Mouse (Mus musculus): ENCODE results near the gene Prap1. TPM values are rescaled to one million over a fixed set of nuclear protein-coding genes. Genes with fewer than 3 reads are reported as not detected.
"Not testable (repeated sequence)": the region's sequence is repeated elsewhere in the genome, so short reads cannot be mapped to it uniquely, and the experiment has no call there.

The Prap1 gene
- total RNA-seq, 4 experiments from 2014 or later: not detected

- no peak for DNase-seq
Observed at GRCm38 (mm10) chr7:140090601-140091000, 2.6 kb upstream of the Prap1 start.

- DNase-seq: no peak
Observed at GRCm38 (mm10) chr7:140094954-140095353, 1.8 kb downstream of the Prap1 start.

DNA sequence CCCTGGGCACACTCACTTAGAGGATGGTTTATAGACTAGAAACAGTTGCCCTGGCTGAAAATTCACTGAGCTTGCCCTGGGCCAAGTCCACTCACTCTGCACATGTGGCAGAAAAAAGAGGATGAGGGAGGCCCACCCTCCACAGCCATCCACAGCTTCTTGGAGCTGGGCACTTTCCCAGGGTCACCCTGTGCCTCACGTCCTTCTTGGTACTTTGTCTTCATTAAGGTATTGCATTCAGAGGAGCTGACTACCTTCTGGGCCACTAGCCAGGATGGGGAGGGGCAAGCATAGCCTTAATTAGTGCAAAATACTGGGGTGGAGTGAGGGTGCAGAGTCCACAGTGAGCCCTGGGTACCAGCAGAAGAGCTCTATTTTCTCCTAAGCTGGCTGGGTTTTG lies 2.4 kb downstream of the Prap1 start:
- no peak for DNase-seq

DNA sequence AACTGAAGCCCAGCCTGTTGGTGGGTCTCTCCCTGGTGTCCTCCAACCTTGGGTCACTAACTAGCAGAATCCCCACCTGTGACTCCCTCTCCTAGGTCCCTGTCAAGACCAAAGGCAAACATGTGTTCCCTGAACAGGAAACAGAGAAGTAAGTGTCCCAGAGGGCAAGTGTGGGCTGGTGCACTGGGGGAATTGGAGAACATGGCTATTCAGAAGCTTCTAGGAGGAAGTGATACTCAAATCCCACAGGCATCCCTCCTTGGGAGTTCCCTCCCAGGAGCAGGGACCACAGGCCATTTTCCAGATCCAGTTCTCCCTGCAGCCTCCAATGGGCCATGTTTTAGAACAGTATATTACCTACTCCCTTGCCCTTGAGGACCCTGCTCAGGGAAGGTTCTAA lies 2.9 kb downstream of the Prap1 start:
- DNase-seq: no peak

DNA sequence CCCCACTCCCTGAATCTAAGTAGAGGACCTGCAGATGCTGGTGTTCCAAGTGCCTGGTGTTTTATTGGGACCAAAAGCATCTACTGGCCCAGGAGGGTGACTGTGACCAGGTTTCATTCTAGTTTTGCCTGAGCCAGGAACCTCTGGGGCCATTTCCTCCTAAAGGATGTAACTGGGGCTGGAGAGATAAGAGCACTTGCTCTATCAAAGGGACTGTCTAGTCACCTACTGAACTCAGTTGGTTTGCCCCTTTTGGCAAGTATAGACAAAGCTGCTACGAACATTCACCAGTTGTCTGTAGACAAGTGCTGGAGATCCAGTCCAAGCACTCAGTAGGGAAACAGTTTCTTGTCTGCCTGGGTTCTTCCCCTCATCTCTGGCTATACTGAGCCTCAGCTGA lies 5.3 kb downstream of the Prap1 start:
- no peak for DNase-seq

- no peak for DNase-seq
Observed at GRCm38 (mm10) chr7:140101498-140101897, 8.3 kb downstream of the Prap1 start.

GRCm38 (mm10) chr7:140101993-140102860 lies 9.0 kb downstream of the Prap1 start, which contains the start of gene Fuom:
Gene Fuom (minus strand): TSS chr7:140102441.
- DNase-seq: peak; percentile 94

DNA sequence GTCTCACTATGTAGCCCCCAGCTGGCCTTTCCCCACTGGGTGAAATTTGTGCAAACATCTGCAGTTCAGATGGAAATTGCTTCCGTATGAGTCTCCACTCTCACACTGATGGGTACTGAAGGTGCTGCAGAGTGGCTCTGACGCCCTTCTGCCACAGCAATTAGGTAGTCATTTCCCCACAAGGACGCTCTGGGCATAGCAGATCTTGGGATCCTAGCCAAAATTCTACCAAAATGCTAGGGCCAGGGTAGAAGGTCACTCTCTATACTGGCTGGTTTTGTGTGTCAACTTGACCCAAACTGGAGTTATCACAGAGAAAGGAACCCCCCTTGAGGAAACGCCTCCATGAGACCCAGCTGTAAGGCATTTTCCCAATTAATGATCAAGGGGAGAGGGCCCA lies 10.8 kb downstream of the Prap1 start:
- DNase-seq: peak; percentile 70

GRCm38 (mm10) chr7:140111943-140112342 lies 18.7 kb downstream of the Prap1 start:
- DNase-seq: no peak

DNA sequence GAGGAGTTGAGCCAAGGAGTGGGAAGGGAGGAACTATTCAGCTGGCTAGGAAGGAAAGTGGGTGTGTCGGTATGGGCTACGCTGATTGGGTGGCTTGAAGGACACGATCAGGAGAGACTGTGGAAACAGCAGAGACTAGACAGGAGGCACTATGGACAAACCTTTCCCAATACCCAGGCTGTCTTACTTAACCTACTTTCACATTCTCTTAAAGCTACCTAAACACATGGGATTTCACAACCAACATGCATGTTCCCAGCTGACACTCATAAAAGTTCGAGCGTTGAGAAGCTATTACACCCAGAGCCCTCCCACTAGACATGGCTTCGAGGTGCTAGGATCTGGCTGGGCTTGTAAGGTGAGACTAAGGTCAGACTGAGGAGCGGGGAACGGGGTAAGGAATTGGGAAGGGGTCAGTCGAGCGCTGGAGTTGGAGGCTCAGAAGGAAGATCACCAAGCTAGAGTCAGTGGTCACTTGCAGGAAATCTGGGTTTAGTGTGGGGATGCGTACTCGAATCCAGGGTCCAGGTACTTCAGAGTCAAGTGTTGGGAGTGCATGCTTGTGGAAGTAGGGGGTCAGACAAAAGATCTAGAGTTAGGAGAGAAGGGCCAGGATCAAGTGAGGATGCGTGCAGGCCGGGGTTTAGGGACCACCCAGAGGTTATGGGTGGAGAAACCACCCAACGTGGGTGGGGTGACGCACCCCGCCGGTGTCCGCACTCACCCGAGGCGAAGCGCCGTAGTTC lies 22.6 kb downstream of the Prap1 start, which contains the start of gene Paox:
TSS of gene Paox (plus strand) at position 217 of the 746 bp plus-strand sequence.
- DNase-seq: peak; percentile 78

DNA sequence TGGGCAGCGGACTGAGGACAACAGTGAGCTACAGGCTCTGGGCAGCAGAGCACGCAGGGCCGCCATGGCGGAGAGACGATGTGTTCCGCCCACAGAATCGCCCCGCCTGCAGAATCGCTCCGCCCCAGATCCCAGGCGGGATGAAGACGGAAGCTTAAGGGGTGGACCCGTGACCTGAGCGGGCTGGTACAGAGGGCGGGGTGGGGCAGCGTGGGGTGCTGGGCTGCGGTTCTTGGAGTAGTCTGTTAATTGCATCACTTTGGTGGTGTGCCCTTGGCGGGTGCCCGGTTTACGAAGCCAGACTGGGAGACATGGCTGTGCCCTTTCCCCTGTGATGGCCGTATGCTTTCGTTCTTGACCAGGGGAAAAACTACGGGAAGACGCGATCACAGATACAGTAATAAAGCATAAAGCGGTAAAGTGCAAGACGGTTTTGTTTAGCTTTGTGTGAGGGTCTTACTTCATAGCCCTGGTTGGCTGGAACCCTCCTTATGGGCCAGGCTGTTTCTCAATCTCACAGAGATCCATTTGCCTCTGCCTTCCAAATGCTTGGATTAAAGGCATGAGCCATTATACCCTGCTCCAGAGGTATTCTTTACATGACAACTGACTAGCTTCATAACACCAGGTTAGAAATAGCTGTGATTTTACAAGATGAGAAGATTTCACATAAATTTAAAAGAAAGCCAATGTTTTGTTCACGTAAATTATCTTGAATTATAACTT lies 23.3 kb downstream of the Prap1 start, which contains the start of gene Echs1:
TSS of gene Echs1 (minus strand) at position 148 of the 726 bp plus-strand sequence.
- peak; percentile 93 for DNase-seq

- DNase-seq: no peak
Observed at GRCm38 (mm10) chr7:140120484-140120883, 27.3 kb downstream of the Prap1 start.

- no peak for DNase-seq
Observed at GRCm38 (mm10) chr7:140121338-140121910, 28.2 kb downstream of the Prap1 start.

DNA sequence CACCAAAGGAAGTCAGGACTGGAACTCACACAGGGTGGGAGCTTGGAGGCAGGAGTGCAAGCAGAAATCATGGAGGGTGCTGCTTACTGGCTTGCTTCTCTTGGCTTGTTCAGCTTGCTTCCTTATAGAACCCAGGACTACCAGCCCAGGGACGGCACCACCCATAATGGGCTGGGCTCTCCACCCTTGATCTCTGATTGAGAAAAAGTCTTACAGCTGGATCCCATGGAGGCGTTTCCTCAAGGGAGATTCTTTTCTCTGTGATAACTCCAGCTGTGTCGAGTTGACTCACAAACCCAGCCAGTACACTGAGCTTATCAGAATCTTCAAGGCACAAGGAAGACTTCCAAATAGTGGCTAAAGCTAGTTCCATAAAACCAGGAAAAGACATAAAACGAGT lies 29.6 kb downstream of the Prap1 start:
- DNase-seq: no peak

DNA sequence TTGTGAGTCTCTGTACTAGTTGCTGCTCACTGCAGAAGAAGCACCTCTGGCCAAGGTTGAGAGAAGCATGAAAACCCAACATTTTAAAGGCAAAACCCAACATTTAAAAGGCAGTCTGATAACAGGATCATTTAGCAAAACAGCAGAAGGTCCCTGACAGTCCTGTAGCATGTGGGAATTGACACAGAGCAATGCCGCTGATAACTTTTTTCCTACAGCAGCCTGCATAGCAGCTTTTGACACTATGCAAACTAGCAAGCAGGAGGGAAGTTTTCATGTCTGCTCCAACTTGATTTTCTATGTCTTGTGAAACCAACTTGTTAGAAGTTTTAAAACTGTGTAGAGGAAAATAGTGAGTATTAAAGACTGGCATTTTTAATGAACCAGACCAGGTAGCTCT lies 31.2 kb downstream of the Prap1 start:
- no peak for DNase-seq

DNA sequence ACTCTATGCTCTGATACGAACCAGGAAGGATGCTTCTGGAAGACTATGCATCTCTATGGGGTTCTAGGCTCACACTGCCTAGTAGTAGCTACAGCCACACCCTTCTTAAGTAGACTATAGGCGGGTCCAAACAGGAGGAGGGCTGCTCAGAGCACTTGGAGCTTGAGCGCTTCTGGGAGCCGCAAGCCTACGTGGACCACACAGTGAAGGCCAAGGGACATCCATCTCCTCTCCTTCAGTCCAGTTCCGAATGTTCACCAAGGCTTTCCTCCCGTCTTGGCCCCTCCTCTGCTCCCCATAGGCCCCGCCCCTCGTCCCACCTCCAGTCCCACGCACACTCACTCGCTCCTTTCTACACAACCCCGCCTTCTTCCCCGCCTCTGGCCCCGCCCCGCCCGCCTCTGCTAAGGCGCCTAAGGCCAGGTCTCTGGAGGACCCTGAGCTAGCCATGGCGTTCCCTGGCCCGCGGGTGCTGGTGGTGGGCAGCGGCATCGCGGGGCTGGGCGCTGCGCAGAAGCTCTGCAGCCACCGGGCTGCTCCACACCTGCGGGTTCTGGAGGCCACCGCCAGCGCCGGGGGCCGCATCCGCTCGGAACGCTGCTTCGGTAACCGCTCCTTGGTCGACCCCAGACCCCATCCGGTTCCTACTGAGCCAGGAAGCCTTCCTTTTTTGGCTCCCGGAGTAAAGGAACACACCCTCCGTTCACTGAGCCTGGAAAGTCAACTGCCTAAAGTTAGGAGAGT lies 32.3 kb downstream of the Prap1 start:
- peak; percentile 93 for DNase-seq

DNA sequence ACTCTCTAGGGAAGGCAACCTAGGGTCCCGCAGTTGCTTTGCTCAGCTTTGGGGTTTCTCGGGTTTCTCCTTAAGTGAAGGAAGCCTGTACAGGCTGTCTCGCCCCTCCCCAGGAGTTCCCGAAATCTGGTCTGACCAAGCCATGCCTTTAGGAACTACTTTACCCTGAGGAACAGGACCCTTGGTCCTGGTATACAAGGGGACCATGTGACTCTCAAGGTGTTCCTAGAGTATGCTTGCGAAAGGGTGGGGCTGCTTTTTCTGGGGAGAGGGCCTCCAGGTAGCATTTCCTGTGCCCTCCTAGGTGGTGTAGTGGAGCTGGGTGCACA lies 32.8 kb downstream of the Prap1 start:
- DNase-seq: no peak

- DNase-seq: no peak
Observed at GRCm38 (mm10) chr7:140126934-140127333, 33.7 kb downstream of the Prap1 start.

DNA sequence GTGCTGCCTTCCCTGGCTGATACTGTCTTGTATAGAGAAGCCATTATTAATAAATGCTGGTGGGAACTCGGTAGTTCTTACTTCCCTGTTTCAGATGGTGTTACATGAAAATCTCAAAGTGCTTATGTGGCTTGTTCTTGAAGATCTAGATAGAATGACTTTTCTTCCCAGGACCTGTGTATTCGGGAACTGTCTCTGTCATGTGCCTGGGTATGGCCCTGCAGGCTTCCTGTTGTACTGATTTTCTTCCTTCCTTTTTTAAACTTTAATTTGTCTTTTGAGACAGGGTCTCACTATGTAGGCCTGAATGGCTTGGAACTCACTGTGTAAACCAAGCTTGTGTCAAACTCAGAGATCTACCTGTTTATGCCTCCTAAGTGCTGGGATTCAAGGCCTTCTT lies 34.7 kb downstream of the Prap1 start:
- DNase-seq: no peak

DNA sequence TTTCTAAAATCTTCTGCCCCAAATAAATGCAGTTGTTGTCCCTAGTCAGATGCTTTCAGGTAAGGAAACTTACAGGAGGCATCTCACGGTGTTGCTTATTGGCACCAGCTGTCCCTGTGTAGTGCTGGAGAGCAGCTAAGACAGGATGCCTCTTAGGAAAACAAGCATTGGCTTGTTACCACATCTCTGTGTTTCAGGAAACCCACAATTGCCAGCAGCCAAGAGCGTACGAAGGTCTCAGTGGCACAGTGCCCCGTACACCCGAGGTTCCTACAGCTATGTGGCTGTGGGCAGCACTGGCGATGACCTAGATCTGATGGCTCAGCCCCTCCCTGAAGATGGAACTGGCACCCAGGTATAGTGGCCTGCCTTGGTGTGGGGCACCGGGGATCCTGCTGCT lies 39.0 kb downstream of the Prap1 start:
- not testable (repeated sequence) for DNase-seq

DNA sequence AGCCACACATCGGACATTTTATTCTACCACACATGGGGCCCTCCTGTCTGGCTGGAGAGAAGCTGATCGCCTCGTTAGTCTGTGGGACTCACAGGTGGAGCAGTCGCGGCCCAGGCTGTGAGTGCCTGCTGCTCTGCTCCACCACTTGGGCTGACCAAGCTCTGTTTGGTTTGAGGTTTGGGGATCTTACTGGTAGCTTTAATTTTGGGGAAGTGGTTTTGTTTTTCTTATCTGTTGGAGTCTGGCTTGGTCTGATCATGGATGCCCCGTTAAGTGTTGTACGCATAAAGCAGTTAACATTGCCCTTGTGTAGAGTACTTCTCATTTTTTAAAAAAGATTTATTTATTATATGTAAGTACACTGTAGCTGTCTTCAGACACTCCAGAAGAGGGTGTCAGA lies 40.8 kb downstream of the Prap1 start:
- DNase-seq: not testable (repeated sequence)
